Mouse (Mus musculus): ENCODE measurements around the gene Pip5k1a.

DNA sequence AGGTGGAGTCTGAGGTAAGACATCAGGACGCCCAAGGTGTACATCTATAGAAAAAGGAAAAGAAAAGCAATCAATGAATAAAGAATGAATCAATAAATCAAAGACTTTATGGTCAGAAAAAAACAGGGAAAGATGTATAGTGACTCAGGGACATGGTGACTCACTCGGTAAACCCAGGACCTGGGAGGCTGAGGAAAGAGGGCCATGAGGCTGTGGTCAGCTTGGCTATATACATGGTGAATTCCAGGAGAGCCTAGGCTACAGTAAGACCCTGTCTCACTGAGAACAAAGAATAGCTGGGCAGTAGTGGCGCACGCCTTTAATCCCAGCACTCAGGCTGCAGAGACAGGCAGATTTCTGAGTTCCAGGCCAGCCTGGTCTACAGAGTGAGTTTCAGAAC, 43.0 kb downstream of the Pip5k1a start:
- TF ChIP-seq POLR2A (IDR thresholded peaks at IDR 0.05; ENCODE audit: insufficient read depth, low read depth, low read length), result no peak
- TF ChIP-seq CTCF (IDR thresholded peaks at IDR 0.05; ENCODE audit: insufficient read depth, low read depth, low read length), result no peak
